Mouse (Mus musculus): ENCODE measurements around the gene Rad54l. TPM values are rescaled to one million over a fixed set of nuclear protein-coding genes. Genes with fewer than 3 reads are reported as not detected.

Gene Rad54l
- total and polyA plus RNA-seq, 3 experiments, result 29.4 to 44.0 TPM; not detected in 1

- Histone ChIP-seq H3K4me1 (ENCODE audit: control insufficient read depth in 1 of 2, insufficient read depth in 2 of 2, low read length in 2 of 2) (no peaks in the 10 kb centered on the region; a peak in 1 of 4 replicates), H3K9me3 (replicated peaks; ENCODE audit: insufficient read depth, low read length) (no peaks in the 10 kb centered on the region), H3K27me3 (ENCODE audit: control insufficient read depth in 1 of 2, insufficient read depth in 2 of 2, low read length in 2 of 2) (no peaks in the 10 kb centered on the region)
These were observed 64.3 kb downstream of the Rad54l start for GRCm38 (mm10) chr4:116059012-116059726.

GRCm38 (mm10) chr4:116057559-116057958 is 65.9 kb downstream of the Rad54l start:
- Histone ChIP-seq H3K27me3 (ENCODE audit: control insufficient read depth in 1 of 2, insufficient read depth in 2 of 2, low read length in 2 of 2) (no peaks in the 10 kb centered on the region), H3K9ac (ENCODE audit: control insufficient read depth, low read depth, low read length, poor library complexity, severe bottlenecking) (no peak overlapping the region), H3K9me3 (replicated peaks; ENCODE audit: insufficient read depth, low read length) (no peaks in the 10 kb centered on the region), H3K27ac (ENCODE audit: control insufficient read depth, low read depth, low read length) (no peak overlapping the region), H3K36me3 (ENCODE audit: control insufficient read depth in 1 of 2, insufficient read depth in 2 of 2, low read length in 2 of 2) (no peaks in the 10 kb centered on the region), H3K4me3 (ENCODE audit: control insufficient read depth in 1 of 2, insufficient read depth in 1 of 2, low read depth in 2 of 2, low read length in 2 of 2) (no peak overlapping the region), H3K79me2 (ENCODE audit: control insufficient read depth, insufficient read depth, low read length, poor library complexity) (no peaks in the 10 kb centered on the region; the same call in 1 of the 2 replicates), H3K4me1 (ENCODE audit: control insufficient read depth in 1 of 2, insufficient read depth in 2 of 2, low read length in 2 of 2) (peaks cover 0 to under 1% of the 10 kb centered on the region in 2 experiments; a peak in 2 of 4 replicates)
- DNase-seq (ENCODE audit: low read depth, low spot score), result no peak
- peak; percentile 40; the same call in 1 of the 2 replicates for TF ChIP-seq MYC (IDR thresholded peaks at IDR 0.05; ENCODE audit: low read depth, low read length)
- peak in 2 of 3 experiments; percentile 9 to 51; a peak in 3 of 6 replicates for TF ChIP-seq CTCF (IDR thresholded peaks at IDR 0.05 in 2 of 3, conservative IDR thresholded peaks at IDR 0.05 in 1 of 3; ENCODE audit: control insufficient read depth in 1 of 3, insufficient read depth in 1 of 3, low read depth in 2 of 3, low read length in 3 of 3, poor library complexity in 1 of 3, severe bottlenecking in 1 of 3)
- TF ChIP-seq GATA1 (IDR thresholded peaks at IDR 0.05; ENCODE audit: low read depth, low read length), result no peak
- no peak for TF ChIP-seq SIN3A (IDR thresholded peaks at IDR 0.05; ENCODE audit: low read length)
- TF ChIP-seq TAL1 (IDR thresholded peaks at IDR 0.05; ENCODE audit: low read length), result no peak
- TF ChIP-seq ZMIZ1 (IDR thresholded peaks at IDR 0.05; ENCODE audit: low read depth, low read length), result no peak
- TF ChIP-seq USF1 (IDR thresholded peaks at IDR 0.05; ENCODE audit: low read depth, low read length), result no peak
- peak; percentile 13; the same call in 1 of the 2 replicates for TF ChIP-seq SMC3 (IDR thresholded peaks at IDR 0.05; ENCODE audit: low read depth, low read length)
- no peak for TF ChIP-seq ZC3H11A (IDR thresholded peaks at IDR 0.05; ENCODE audit: low read depth, low read length)
- no peak for TF ChIP-seq MAX (IDR thresholded peaks at IDR 0.05; ENCODE audit: low read length)

More at GRCm38 (mm10) chr4:116059012-116059726, 64.3 kb downstream of the Rad54l start:
- Histone ChIP-seq H3K36me3 (ENCODE audit: control insufficient read depth in 1 of 2, insufficient read depth in 2 of 2, low read length in 2 of 2) (peaks cover 0 to 6% of the 10 kb centered on the region in 2 experiments; a peak in 2 of 4 replicates), H3K79me2 (ENCODE audit: control insufficient read depth, insufficient read depth, low read length, poor library complexity) (no peaks in the 10 kb centered on the region), H3K9ac (ENCODE audit: control insufficient read depth, low read depth, low read length, poor library complexity, severe bottlenecking) (no peak overlapping the region), H3K27ac (ENCODE audit: control insufficient read depth, low read depth, low read length) (no peak overlapping the region), H3K4me3 (ENCODE audit: control insufficient read depth in 1 of 2, insufficient read depth in 1 of 2, low read depth in 2 of 2, low read length in 2 of 2) (no peak overlapping the region)
- no peak for DNase-seq (ENCODE audit: low read depth, low spot score)
- TF ChIP-seq NRF1 (IDR thresholded peaks at IDR 0.05; ENCODE audit: insufficient read depth, low read depth, low read length, poor library complexity, severe bottlenecking), result no peak
- TF ChIP-seq MYB (IDR thresholded peaks at IDR 0.05; ENCODE audit: low read depth, low read length), result no peak
- TF ChIP-seq SMC3 (IDR thresholded peaks at IDR 0.05; ENCODE audit: low read depth, low read length), result no peak
- TF ChIP-seq RCOR1 (IDR thresholded peaks at IDR 0.05; ENCODE audit: low read depth, low read length), result no peak
- TF ChIP-seq MAX (IDR thresholded peaks at IDR 0.05; ENCODE audit: low read length), result no peak
- no peak for TF ChIP-seq MEF2A (IDR thresholded peaks at IDR 0.05; ENCODE audit: extremely low read depth, insufficient replicate concordance, low read depth, low read length, poor library complexity, severe bottlenecking)
- TF ChIP-seq MAZ (IDR thresholded peaks at IDR 0.05; ENCODE audit: low read depth, low read length), result no peak
- no peak for TF ChIP-seq GABPA (IDR thresholded peaks at IDR 0.05; ENCODE audit: low read depth, low read length)
- TF ChIP-seq POLR2A (IDR thresholded peaks at IDR 0.05; ENCODE audit: control insufficient read depth in 1 of 2, insufficient read depth in 1 of 2, low read depth in 1 of 2, low read length in 2 of 2, poor library complexity in 1 of 2), result no peak
- no peak for TF ChIP-seq SIN3A (IDR thresholded peaks at IDR 0.05; ENCODE audit: low read length)
- no peak for TF ChIP-seq NELFE (IDR thresholded peaks at IDR 0.05; ENCODE audit: low read depth, low read length)
- TF ChIP-seq ZNF384 (IDR thresholded peaks at IDR 0.05; ENCODE audit: low read depth, low read length), result no peak
- TF ChIP-seq ZC3H11A (IDR thresholded peaks at IDR 0.05; ENCODE audit: low read depth, low read length), result no peak
- TF ChIP-seq TAL1 (IDR thresholded peaks at IDR 0.05; ENCODE audit: low read length), result no peak
- TF ChIP-seq EP300 (IDR thresholded peaks at IDR 0.05; ENCODE audit: low read depth in 1 of 2, low read length in 2 of 2), result no peak

Measured in MEL (cell line).